Mouse (Mus musculus) embryonic facial prominence, embryonic 12.5 days (tissue): ENCODE measurements around the gene Gm5134. TPM values are rescaled to one million over a fixed set of nuclear protein-coding genes. Genes with fewer than 3 reads are reported as not detected.
"Not testable (repeated sequence)": the region's sequence is repeated elsewhere in the genome, so short reads cannot be mapped to it uniquely, and the experiment has no call there.

Source experiments
- ATAC-seq: fragments of 200-750 bp; cut with Nextera tagmentation; 2 replicates; pipeline ENCODE4 v1.8.0; 2017; ENCODE audit not compliant: insufficient number of reproducible peaks, insufficient read depth, low FRiP score, low TSS enrichment
- H3K27ac ChIP-seq: fragments of 300-500 bp; sonication (generic); 2 replicates; pipeline ENCODE4 v1.5.1; 2016; ENCODE audit warnings: mild to moderate bottlenecking
- H3K27me3 ChIP-seq: fragments of 300-500 bp; sonication (generic); 2 replicates; pipeline ENCODE4 v1.6.1; 2016; ENCODE audit warnings: mild to moderate bottlenecking, moderate library complexity
- H3K36me3 ChIP-seq: fragments of 300-500 bp; sonication (generic); 2 replicates; pipeline ENCODE4 v1.6.1; 2016; ENCODE audit warnings: mild to moderate bottlenecking
- H3K4me1 ChIP-seq: fragments of 300-500 bp; sonication (generic); 2 replicates; pipeline ENCODE4 v1.6.1; 2016
- H3K4me2 ChIP-seq: fragments of 300-500 bp; sonication (generic); replicated peaks from 2 replicates; pipeline ENCODE4 v1.6.1; 2016; ENCODE audit warnings: mild to moderate bottlenecking, moderate library complexity
- H3K4me3 ChIP-seq: fragments of 300-500 bp; sonication (generic); 2 replicates; pipeline ENCODE4 v1.5.1; 2016; ENCODE audit warnings: mild to moderate bottlenecking
- H3K9ac ChIP-seq: fragments of 300-500 bp; sonication (generic); 2 replicates; pipeline ENCODE4 v1.6.1; 2016; ENCODE audit warnings: mild to moderate bottlenecking, moderate library complexity
- H3K9me3 ChIP-seq: fragments of 300-500 bp; sonication (generic); 2 replicates; pipeline ENCODE4 v1.6.1; 2016; ENCODE audit warnings: mild to moderate bottlenecking, moderate library complexity
- WGBS: fragments of 180-500 bp; shearing (Covaris S2); methylation state at CpG from one replicate; pipeline ENCODE4 v1.1.7; 2016; 5-methylcytosine and 5-hydroxymethylcytosine counted together
- polyA plus RNA-seq: library from polyadenylated mRNA; unstranded; fragments of >200 nt; fragmentation: Nextera tagmentation; extraction: Ambion mirVana; gene quantifications from 2 replicates; pipeline ENCODE4 v1.2.1, GENCODE M21; 2016

Gene Gm5134
- polyA plus RNA-seq, 1 experiment from 2014 or later, result not detected

GRCm38 (mm10) chr10:75975216-75975615 is 20.9 kb downstream of the Gm5134 start:
- no peak overlapping the region for H3K27ac ChIP-seq
- no peaks in the 10 kb centered on the region for H3K9me3 ChIP-seq
- no peaks in the 10 kb centered on the region for H3K36me3 ChIP-seq
- ATAC-seq, result no peak
- H3K4me1 ChIP-seq, result no peaks in the 10 kb centered on the region
- H3K9ac ChIP-seq, result no peak overlapping the region
- no peaks in the 10 kb centered on the region for H3K27me3 ChIP-seq
- WGBS, result 67% methylated on average over 5 of the region's 5 CpGs
- H3K4me3 ChIP-seq, result no peak overlapping the region
- H3K4me2 ChIP-seq, result no peak overlapping the region

- no peak overlapping the region for H3K9ac ChIP-seq
- no peak overlapping the region for H3K27ac ChIP-seq
- ATAC-seq, result no peak
- H3K36me3 ChIP-seq, result no peaks in the 10 kb centered on the region
- H3K27me3 ChIP-seq, result no peaks in the 10 kb centered on the region
- H3K9me3 ChIP-seq, result no peaks in the 10 kb centered on the region
- no peak overlapping the region for H3K4me3 ChIP-seq
- H3K4me2 ChIP-seq, result no peak overlapping the region
- WGBS, result 51% methylated on average over 10 of the region's 10 CpGs
- no peaks in the 10 kb centered on the region for H3K4me1 ChIP-seq
Observed at GRCm38 (mm10) chr10:75978119-75978834, 24.0 kb downstream of the Gm5134 start.

- 88% methylated on average over 5 of the region's 5 CpGs for WGBS
- H3K36me3 ChIP-seq, result no peaks in the 10 kb centered on the region
- no peak for ATAC-seq
Observed at GRCm38 (mm10) chr10:75978835-75979157, 24.5 kb downstream of the Gm5134 start.

DNA sequence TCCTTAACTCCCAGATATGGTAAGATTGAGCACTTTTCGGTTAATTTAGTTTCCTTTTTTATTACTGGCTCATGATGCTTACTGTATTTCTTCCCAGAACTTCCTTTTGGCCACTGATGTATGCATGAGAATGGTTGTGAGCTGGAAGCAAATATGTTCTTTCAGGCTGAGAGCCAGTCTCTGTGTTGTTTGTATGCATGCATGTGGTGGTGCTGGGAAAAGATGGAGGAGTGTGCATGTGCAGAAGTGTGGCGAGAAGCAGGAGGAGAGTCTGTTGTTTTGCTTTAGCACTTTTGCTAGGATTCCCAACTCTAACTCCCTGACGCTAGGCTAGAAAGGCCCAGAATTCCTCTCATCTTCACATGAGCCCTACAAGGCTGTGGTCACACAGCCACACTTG is 25.1 kb downstream of the Gm5134 start:
- Histone ChIP-seq H3K4me2 (no peak overlapping the region), H3K4me1 (no peaks in the 10 kb centered on the region), H3K9me3 (no peaks in the 10 kb centered on the region), H3K27me3 (no peaks in the 10 kb centered on the region), H3K36me3 (no peaks in the 10 kb centered on the region), H3K4me3 (no peak overlapping the region), H3K27ac (no peak overlapping the region), H3K9ac (no peak overlapping the region)
- no peak for ATAC-seq
- 90% methylated on average over 3 of the region's 3 CpGs for WGBS

More at GRCm38 (mm10) chr10:75978835-75979157, 24.5 kb downstream of the Gm5134 start:
- no peaks in the 10 kb centered on the region for H3K27me3 ChIP-seq
- H3K4me1 ChIP-seq, result no peaks in the 10 kb centered on the region
- H3K9ac ChIP-seq, result no peak overlapping the region
- no peak overlapping the region for H3K27ac ChIP-seq
- no peak overlapping the region for H3K4me3 ChIP-seq
- H3K4me2 ChIP-seq, result no peak overlapping the region
- H3K9me3 ChIP-seq, result no peaks in the 10 kb centered on the region

- no peaks in the 10 kb centered on the region for H3K36me3 ChIP-seq
- no peak overlapping the region for H3K9ac ChIP-seq
- H3K27ac ChIP-seq, result no peak overlapping the region
- no peak overlapping the region for H3K4me3 ChIP-seq
- ATAC-seq, result no peak
- H3K4me1 ChIP-seq, result no peaks in the 10 kb centered on the region
- WGBS, result 70% methylated on average over 4 of the region's 4 CpGs
- H3K9me3 ChIP-seq, result no peaks in the 10 kb centered on the region
- no peaks in the 10 kb centered on the region for H3K27me3 ChIP-seq
- no peak overlapping the region for H3K4me2 ChIP-seq
Observed at GRCm38 (mm10) chr10:75990430-75991042, 36.2 kb downstream of the Gm5134 start.

- no peak for ATAC-seq
- H3K4me1 ChIP-seq, result no peaks in the 10 kb centered on the region
- no peaks in the 10 kb centered on the region for H3K36me3 ChIP-seq
- H3K4me3 ChIP-seq, result no peak overlapping the region
- 83% methylated on average over 15 of the region's 15 CpGs for WGBS
- no peak overlapping the region for H3K27ac ChIP-seq
- no peaks in the 10 kb centered on the region for H3K27me3 ChIP-seq
- H3K4me2 ChIP-seq, result no peak overlapping the region
- no peak overlapping the region for H3K9ac ChIP-seq
- no peaks in the 10 kb centered on the region for H3K9me3 ChIP-seq
Observed at GRCm38 (mm10) chr10:75993616-75994240, 39.4 kb downstream of the Gm5134 start.

GRCm38 (mm10) chr10:75994531-75995210 is 40.4 kb downstream of the Gm5134 start:
- H3K27ac ChIP-seq, ATAC-seq, H3K4me3 ChIP-seq, H3K4me1 ChIP-seq, H3K9me3 ChIP-seq, H3K9ac ChIP-seq, H3K4me2 ChIP-seq, H3K36me3 ChIP-seq, H3K27me3 ChIP-seq: not testable (repeated sequence)
- 82% methylated on average over 13 of the region's 13 CpGs for WGBS

- no peaks in the 10 kb centered on the region for H3K36me3 ChIP-seq
- no peak for ATAC-seq
- H3K4me2 ChIP-seq, result no peak overlapping the region
- H3K9ac ChIP-seq, result no peak overlapping the region
- 0 out of 2 replicates have a peak, but pooled peaks cover under 1% of the 10 kb centered on the region for H3K4me1 ChIP-seq
- WGBS, result 87% methylated on average over 11 of the region's 11 CpGs
- no peaks in the 10 kb centered on the region for H3K27me3 ChIP-seq
- H3K27ac ChIP-seq, result no peak overlapping the region
- H3K4me3 ChIP-seq, result no peak overlapping the region
- no peaks in the 10 kb centered on the region for H3K9me3 ChIP-seq
Observed at GRCm38 (mm10) chr10:75995463-75995862, 41.1 kb downstream of the Gm5134 start.

- Histone ChIP-seq H3K27ac (no peak overlapping the region), H3K4me1 (peaks cover 9% of the 10 kb centered on the region; the same call in 1 of the 2 replicates), H3K9ac (no peak overlapping the region), H3K36me3 (no peaks in the 10 kb centered on the region), H3K4me3 (no peak overlapping the region), H3K27me3 (no peaks in the 10 kb centered on the region), H3K9me3 (no peaks in the 10 kb centered on the region), H3K4me2 (no peak overlapping the region)
- ATAC-seq, result no peak
- WGBS, result 53% methylated on average over 3 of the region's 3 CpGs
Observed at GRCm38 (mm10) chr10:75996315-75996714, 42.0 kb downstream of the Gm5134 start.

DNA sequence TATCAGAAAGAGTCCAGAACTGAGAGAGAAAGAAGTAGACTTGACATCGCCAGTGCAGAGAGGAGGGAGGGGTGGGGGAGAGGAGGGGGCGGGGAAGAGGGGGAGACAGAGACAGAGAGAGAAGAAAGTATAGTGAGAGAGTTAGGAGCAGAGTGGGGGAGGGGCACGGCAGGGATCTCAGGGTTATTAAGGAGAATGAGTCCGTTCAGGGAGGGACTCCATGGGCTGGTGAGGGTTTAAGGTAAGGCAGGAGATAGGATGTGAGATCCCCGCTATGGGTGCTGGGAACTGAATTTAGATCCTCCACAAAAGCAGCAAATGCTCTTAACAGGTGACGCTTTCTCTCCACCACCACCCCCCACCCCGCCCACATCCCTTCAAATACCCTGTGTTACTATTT is 46.8 kb downstream of the Gm5134 start:
- WGBS, result 23% methylated on average over 6 of the region's 7 CpGs
- no peak overlapping the region for H3K9ac ChIP-seq
- peaks cover 10% of the 10 kb centered on the region; the same call in 1 of the 2 replicates for H3K4me1 ChIP-seq
- H3K4me2 ChIP-seq, result peak overlapping the region; percentile 21; the same call in 1 of the 2 replicates
- no peaks in the 10 kb centered on the region for H3K36me3 ChIP-seq
- no peaks in the 10 kb centered on the region for H3K9me3 ChIP-seq
- no peak for ATAC-seq
- no peak overlapping the region for H3K27ac ChIP-seq
- no peak overlapping the region for H3K4me3 ChIP-seq
- no peaks in the 10 kb centered on the region for H3K27me3 ChIP-seq

- no peak overlapping the region for H3K4me2 ChIP-seq
- no peak overlapping the region for H3K9ac ChIP-seq
- H3K4me1 ChIP-seq, result peaks cover 10% of the 10 kb centered on the region; the same call in 1 of the 2 replicates
- no peaks in the 10 kb centered on the region for H3K27me3 ChIP-seq
- WGBS, result 35% methylated on average over 3 of the region's 3 CpGs
- H3K9me3 ChIP-seq, result no peaks in the 10 kb centered on the region
- H3K4me3 ChIP-seq, result no peak overlapping the region
- no peak for ATAC-seq
- no peak overlapping the region for H3K27ac ChIP-seq
- H3K36me3 ChIP-seq, result no peaks in the 10 kb centered on the region
Observed at GRCm38 (mm10) chr10:76002101-76002521, 47.8 kb downstream of the Gm5134 start.
